Mouse (Mus musculus): ENCODE results near the gene Rab1a.
A peak's percentile ranks its signal among the peaks of the same experiment; 100 is the strongest.

Rab1a gene

DNA sequence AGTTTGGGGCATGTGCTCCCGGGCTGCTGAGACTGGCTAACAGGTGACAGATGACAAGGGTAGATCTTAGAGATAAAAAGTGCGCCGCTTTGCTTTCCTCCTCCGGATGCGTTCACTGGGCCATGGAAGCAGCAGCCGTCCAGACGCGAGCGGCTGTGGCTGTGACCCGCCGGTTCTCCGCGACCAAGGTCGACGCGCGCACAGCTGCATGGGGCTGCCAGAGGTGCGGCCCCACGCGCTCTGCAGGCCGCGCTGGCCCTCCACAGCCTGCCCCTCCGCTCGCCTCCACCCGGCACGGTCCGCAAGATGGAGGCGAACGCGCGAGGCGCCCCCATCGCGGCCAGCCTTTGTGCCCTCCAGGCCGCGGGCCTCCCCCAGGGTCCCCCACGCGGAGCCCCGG lies 47.6 kb downstream of the Rab1a start:
- DNase-seq = no peak

DNA sequence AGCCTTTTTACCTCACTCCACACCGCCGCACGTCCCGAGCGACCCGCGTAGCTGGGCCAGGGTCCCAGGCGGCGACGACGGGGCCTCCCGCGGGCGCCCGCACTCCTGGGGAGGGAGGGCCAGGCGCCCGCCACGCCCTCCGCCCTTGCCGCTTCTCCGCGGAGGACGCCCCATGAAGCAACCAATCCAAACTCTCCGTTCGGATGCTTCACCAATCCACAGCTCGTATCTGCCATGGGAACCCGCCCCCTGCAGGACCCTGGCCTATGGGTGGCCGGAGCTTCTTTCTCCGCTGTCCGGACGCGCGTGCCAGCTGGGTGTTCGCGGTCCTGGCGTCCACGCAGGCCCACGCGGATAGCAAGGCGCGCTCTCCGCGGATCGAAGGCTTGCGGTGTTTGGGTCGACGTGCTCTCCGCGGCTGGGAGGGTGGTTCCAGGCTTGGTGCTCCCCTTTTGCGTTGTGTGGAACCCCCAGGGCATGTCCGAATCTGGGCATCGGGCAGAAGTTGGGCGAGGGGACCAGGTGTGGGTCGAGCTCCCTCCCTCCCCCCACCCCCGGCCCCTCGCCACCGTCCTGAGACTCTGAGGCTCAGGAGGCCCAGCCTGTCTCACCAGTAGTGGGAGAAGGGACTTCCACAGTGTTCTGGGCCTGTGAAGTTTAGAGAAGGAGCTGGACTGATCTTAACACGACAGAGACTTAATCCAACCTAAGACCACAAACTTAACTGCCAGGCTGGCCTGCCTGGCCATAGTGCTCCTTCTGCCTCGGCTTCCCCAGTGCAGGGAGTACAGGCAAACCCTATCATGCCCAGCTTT lies 48.3 kb downstream of the Rab1a start, which contains the start of gene Cep68:
Gene Cep68 (minus strand): TSS at position 134 of the 815 bp plus-strand sequence.
- DNase-seq = peak; percentile 98

DNA sequence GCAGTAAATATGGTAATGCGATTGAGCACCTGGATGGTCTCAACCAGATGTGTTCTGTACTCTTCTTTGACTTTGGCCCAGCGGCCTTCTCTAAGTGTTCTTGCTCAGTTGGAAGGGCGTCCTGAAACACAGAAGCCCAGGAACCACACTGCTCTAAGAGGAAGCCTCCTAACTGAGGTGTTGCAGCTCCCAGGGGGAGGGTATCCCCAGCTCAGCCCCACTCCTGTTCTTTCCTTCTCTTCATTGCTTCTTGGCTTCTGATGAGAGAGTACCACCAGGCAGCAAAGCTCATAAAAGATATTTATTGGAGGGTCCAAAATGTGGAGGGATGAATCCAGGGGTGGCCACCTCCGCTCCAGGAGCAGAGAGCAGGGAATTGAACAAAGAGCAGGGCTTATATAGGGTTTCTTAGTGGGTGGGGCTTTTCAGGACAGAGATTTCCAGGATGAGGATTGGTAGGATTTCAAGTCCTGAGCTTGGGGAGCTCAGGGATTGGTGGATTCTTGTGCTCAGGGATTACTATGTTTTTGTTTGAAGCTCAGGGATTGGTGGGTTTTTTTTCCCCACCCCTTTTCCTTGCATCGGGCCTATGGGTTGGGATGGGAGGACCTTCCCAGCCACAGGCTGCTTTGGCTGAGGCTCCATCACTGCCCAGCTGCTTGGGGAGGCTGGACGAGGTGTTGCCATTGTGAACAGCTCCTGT lies 49.4 kb downstream of the Rab1a start:
- peak; percentile 53 for DNase-seq

DNA sequence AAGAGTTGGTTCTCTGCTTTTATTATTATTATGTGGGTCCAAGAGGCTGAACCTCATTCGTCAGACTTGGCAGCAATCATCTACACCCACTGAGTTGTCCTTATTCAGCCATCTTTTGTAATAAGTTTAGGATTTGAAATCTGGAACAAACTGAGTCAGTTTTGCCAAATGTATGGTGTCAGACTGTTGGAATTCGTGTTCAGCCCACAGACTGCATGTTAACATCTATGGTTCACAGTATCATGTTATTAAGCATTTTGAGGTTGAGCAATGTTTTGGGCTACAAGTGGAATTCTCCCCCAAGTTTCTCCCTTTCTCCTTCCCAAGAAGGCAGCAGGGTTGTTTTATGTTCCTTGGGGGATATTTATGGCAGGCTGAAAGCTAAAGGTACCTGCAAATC lies 51.9 kb downstream of the Rab1a start:
- DNase-seq = no peak

DNA sequence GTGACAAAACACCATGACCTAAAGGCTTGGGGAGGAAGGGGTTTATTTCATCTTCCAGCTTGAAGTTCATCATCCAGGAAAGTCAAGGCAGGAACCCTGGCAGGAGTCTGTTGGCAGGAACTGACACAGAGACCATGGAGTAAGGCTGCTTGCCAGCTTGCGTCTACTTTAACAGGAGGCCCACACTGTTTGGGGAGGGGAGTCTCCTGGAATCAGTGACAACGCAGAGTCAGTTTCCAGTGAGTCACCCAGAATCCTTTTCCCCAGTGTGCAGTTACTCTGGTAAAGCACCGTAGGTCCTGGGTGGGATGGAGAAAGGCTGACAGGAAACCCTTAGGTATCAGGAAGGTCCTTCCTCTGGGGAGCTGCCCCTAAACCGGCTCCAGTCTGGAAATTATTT lies 53.6 kb downstream of the Rab1a start:
- DNase-seq = no peak

DNA sequence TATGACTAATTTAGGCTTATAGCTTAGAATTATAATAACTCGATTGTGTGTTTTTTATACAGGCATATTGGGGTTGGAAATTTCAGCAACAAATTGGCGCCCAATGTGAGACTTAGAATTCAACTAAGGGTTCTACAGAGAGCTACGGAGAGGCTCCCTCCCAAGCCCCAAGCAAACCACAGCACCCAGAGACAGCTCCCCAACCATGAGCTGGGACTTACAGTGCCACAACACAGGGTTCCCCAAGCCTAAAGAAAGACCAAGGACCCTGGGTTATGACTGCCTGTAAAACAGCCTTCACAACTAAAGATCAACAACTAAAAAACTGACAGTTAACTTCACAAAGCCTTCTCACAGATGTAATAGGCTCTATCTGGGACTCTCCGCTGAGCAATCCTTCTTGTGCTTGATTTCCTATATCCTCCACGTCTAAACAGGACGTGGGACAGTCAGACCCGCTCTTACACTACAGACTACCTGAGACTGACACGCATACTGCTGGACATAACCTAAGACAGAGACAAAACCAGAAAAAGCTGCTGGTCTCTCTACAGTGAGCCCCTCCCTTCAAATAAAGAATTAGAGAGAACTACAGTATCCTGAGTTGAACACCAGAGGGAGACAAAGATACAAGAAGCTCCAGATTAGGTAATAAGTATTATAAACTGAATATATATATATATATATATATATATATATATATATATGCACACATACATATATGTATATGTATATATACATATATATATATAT lies 61.6 kb downstream of the Rab1a start:
- peak; percentile 66 for DNase-seq

DNA sequence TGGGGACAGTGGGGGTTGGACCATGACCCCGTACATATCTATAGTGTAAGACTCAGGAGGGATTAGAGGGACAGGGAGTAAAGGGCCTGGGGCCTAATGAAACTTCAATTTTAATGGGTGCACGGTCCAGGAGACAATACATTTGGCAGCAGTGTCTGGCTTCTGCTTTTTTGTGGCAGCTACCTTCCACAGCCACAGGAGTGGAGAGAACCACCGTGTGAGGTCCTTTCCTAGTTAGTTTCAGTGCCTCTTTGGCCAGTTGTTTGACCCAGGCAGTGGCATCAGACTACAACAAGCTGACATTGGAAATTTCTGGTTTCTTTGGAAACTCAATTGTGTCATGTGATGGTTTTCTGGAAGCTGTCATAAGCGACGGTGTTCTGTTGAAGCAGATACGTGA lies 68.7 kb downstream of the Rab1a start:
- DNase-seq = no peak

DNA sequence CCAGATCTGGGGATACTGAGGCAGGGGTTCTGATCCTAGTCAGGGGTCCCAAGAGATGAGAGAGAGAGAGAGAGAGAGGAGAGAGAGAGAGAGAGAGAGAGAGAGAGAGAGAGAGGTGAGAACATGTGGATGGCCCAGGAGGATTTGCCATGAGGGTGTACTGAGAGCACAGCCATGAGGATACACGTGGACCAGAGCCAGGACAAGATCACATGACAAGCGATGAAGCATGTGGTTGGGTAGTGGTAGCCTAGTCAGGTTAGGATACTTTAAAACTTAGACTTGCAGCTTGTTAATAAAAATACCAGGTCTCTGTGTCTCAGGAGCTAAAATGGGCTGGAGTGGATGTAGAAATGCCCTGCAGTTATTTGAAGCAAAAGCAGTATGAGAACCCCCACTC lies 74.7 kb downstream of the Rab1a start:
- DNase-seq = no peak
